Mouse (Mus musculus) C2C12 (cell line): ENCODE measurements around the gene Sinhcaf. TPM values are rescaled to one million over a fixed set of nuclear protein-coding genes. Genes with fewer than 3 reads are reported as not detected.
"Not testable (repeated sequence)": the region's sequence is repeated elsewhere in the genome, so short reads cannot be mapped to it uniquely, and the experiment has no call there.

Source experiments
- H3K27me3 ChIP-seq: one replicate; pipeline ENCODE4 v1.6.1; 2011; ENCODE audit not compliant: control insufficient read depth, insufficient read depth, insufficient read length
- H3K36me3 ChIP-seq: one replicate; pipeline ENCODE4 v1.6.1; 2011; ENCODE audit not compliant: control insufficient read depth, insufficient read depth
- H3K4me3 ChIP-seq: one replicate; pipeline ENCODE4 v1.5.1; 2011; ENCODE audit warnings: mild to moderate bottlenecking, control low read depth; ENCODE audit not compliant: poor library complexity, insufficient read depth, severe bottlenecking
- H3K79me2 ChIP-seq: one replicate; pipeline ENCODE4 v1.6.1; 2011; ENCODE audit not compliant: control insufficient read depth, insufficient read depth
- H3K79me3 ChIP-seq: one replicate; pipeline ENCODE4 v1.6.1; 2011; ENCODE audit warnings: low read depth, control low read depth
- H3ac ChIP-seq: one replicate; pipeline ENCODE3; 2011; ENCODE audit warnings: low read depth; ENCODE audit not compliant: control insufficient read depth, insufficient read length
- CEBPB ChIP-seq: IDR thresholded peaks from one replicate; pipeline ENCODE4 v1.6.1; 2011; ENCODE audit warnings: low read depth, mild to moderate bottlenecking, control low read depth, moderate library complexity
- CTCF ChIP-seq: IDR thresholded peaks from one replicate; pipeline ENCODE4 v1.5.1; 2011; ENCODE audit not compliant: control insufficient read depth, insufficient read depth, insufficient read length
- FOSL1 ChIP-seq: IDR thresholded peaks from one replicate; pipeline ENCODE4 v1.8.0; 2011; ENCODE audit warnings: mild to moderate bottlenecking, low read length; ENCODE audit not compliant: poor library complexity, insufficient read depth, severe bottlenecking
- MAX ChIP-seq: IDR thresholded peaks from one replicate; pipeline ENCODE4 v1.6.1; 2011; ENCODE audit warnings: mild to moderate bottlenecking, control low read depth
- MYOD1 ChIP-seq: IDR thresholded peaks from one replicate; pipeline ENCODE4 v1.6.1; 2011; ENCODE audit warnings: low read depth; ENCODE audit not compliant: control insufficient read depth, insufficient read length
- MYOG ChIP-seq: IDR thresholded peaks from one replicate; pipeline ENCODE4 v1.6.1; 2011; ENCODE audit not compliant: control insufficient read depth, insufficient read length; ENCODE audit errors: extremely low read depth
- USF1 ChIP-seq: IDR thresholded peaks from one replicate; pipeline ENCODE4 v1.6.1; 2011; ENCODE audit warnings: low read depth, mild to moderate bottlenecking, control low read depth, moderate library complexity
- polyA plus RNA-seq: library from polyadenylated mRNA; unstranded; fragments of >200 nt; fragmentation: generic; extraction: Trizol; gene quantifications from one replicate; pipeline ENCODE4 v1.2.1, GENCODE M21; 2012; ENCODE audit warnings: missing spikeins

Sinhcaf gene
- polyA plus RNA-seq, 1 experiment: 22.4 TPM

GRCm38 (mm10) chr6:148944344-148944766 is 1.9 kb downstream of the Sinhcaf start:
- H3ac ChIP-seq: peak overlapping the region; percentile 59
- peak overlapping the region; percentile 95 for H3K4me3 ChIP-seq
- H3K27me3 ChIP-seq: no peaks in the 10 kb centered on the region
- TF ChIP-seq CEBPB: no peak
- no peak for TF ChIP-seq MYOG
- no peak for TF ChIP-seq MYOD1
- no peak for TF ChIP-seq USF1
- no peak for TF ChIP-seq CTCF
- no peak for TF ChIP-seq FOSL1
- H3K36me3 ChIP-seq: peaks cover 33% of the 10 kb centered on the region
- peaks cover 70% of the 10 kb centered on the region for H3K79me2 ChIP-seq
- peaks cover 63% of the 10 kb centered on the region for H3K79me3 ChIP-seq

GRCm38 (mm10) chr6:148943695-148944094 is 2.6 kb downstream of the Sinhcaf start:
- peaks cover 70% of the 10 kb centered on the region for H3K79me3 ChIP-seq
- H3K4me3 ChIP-seq: peak overlapping the region; percentile 95
- H3K27me3 ChIP-seq: no peaks in the 10 kb centered on the region
- TF ChIP-seq FOSL1 (no peak), MAX (no peak), USF1 (no peak), MYOG (no peak), CEBPB (no peak), MYOD1 (no peak), CTCF (no peak)
- H3K79me2 ChIP-seq: peaks cover 76% of the 10 kb centered on the region
- no peak overlapping the region for H3ac ChIP-seq
- peaks cover 35% of the 10 kb centered on the region for H3K36me3 ChIP-seq

- peaks cover 82% of the 10 kb centered on the region for H3K79me3 ChIP-seq
- TF ChIP-seq MAX (no peak), CEBPB (no peak), MYOG (no peak), MYOD1 (no peak), CTCF (no peak), USF1 (no peak), FOSL1 (no peak)
- H3ac ChIP-seq: no peak overlapping the region
- H3K36me3 ChIP-seq: peaks cover 45% of the 10 kb centered on the region
- H3K27me3 ChIP-seq: no peaks in the 10 kb centered on the region
- no peak overlapping the region for H3K4me3 ChIP-seq
- peaks cover 89% of the 10 kb centered on the region for H3K79me2 ChIP-seq
Measured at GRCm38 (mm10) chr6:148942406-148942805, 3.9 kb downstream of the Sinhcaf start.

- Histone ChIP-seq H3K27me3 (no peaks in the 10 kb centered on the region), H3ac (no peak overlapping the region), H3K36me3 (peaks cover 46% of the 10 kb centered on the region), H3K79me3 (peaks cover 85% of the 10 kb centered on the region), H3K79me2 (peaks cover 94% of the 10 kb centered on the region), H3K4me3 (no peak overlapping the region)
- TF ChIP-seq USF1 (no peak), CEBPB (no peak), MAX (no peak), FOSL1 (no peak), MYOG (no peak), CTCF (no peak), MYOD1 (no peak)
Measured at GRCm38 (mm10) chr6:148941880-148942279, 4.4 kb downstream of the Sinhcaf start.

GRCm38 (mm10) chr6:148940383-148940782 is 5.9 kb downstream of the Sinhcaf start:
- Histone ChIP-seq H3K79me3 (peaks cover 92% of the 10 kb centered on the region), H3K79me2 (peaks cover 100% of the 10 kb centered on the region), H3K36me3 (peaks cover 50% of the 10 kb centered on the region)
- not testable (repeated sequence) for H3K4me3 ChIP-seq, H3K27me3 ChIP-seq, H3ac ChIP-seq

- Histone ChIP-seq H3K79me3 (peaks cover 92% of the 10 kb centered on the region), H3K79me2 (peaks cover 100% of the 10 kb centered on the region), H3K27me3 (no peaks in the 10 kb centered on the region), H3ac (no peak overlapping the region), H3K4me3 (no peak overlapping the region), H3K36me3 (peaks cover 63% of the 10 kb centered on the region)
- TF ChIP-seq USF1 (no peak), MAX (no peak), CEBPB (no peak)
Measured at GRCm38 (mm10) chr6:148937693-148938092, 8.6 kb downstream of the Sinhcaf start.
